Mouse (Mus musculus): ENCODE results near the gene Nr6a1. TPM values are rescaled to one million over a fixed set of nuclear protein-coding genes. Genes with fewer than 3 reads are reported as not detected.

Nr6a1 gene
- polyA plus RNA-seq, 1 experiment from 2014 or later: 6.6 TPM

- no peak for DNase-seq (ENCODE audit: low spot score)
- no peak overlapping the region for H3K4me2 ChIP-seq (replicated peaks; ENCODE audit: low read depth, low read length)
- ATAC-seq (ENCODE audit: low FRiP score): no peak
Measured at GRCm38 (mm10) chr2:38943161-38943560, 15.7 kb upstream of the Nr6a1 start.

GRCm38 (mm10) chr2:38941898-38942297 lies 14.4 kb upstream of the Nr6a1 start:
- H3K4me3 ChIP-seq (ENCODE audit: low read depth, low read length): no peak overlapping the region
- no peaks in the 10 kb centered on the region for H3K36me3 ChIP-seq (ENCODE audit: control insufficient read depth, insufficient read depth, low read length)
- ATAC-seq (ENCODE audit: low FRiP score): no peak
- H3K27ac ChIP-seq (ENCODE audit: low read depth, low read length): no peak overlapping the region
- WGBS: 93% methylated on average over 2 of the region's 2 CpGs
- no peak overlapping the region for H3K9ac ChIP-seq (ENCODE audit: low read depth, low read length)
- no peak overlapping the region for H3K4me2 ChIP-seq (replicated peaks; ENCODE audit: low read depth, low read length)
- H3K27me3 ChIP-seq (ENCODE audit: control insufficient read depth, insufficient read depth, low read length): no peaks in the 10 kb centered on the region
- DNase-seq (ENCODE audit: low spot score): no peak
- no peaks in the 10 kb centered on the region for H3K9me3 ChIP-seq (ENCODE audit: control insufficient read depth, low read length)
- H3K4me1 ChIP-seq (replicated peaks; ENCODE audit: control insufficient read depth, insufficient read depth, low read length): no peaks in the 10 kb centered on the region

More at GRCm38 (mm10) chr2:38943161-38943560, 15.7 kb upstream of the Nr6a1 start:
- WGBS: 88% methylated on average over 5 of the region's 5 CpGs
- H3K9me3 ChIP-seq (ENCODE audit: control insufficient read depth, low read length): no peaks in the 10 kb centered on the region
- no peak overlapping the region for H3K27ac ChIP-seq (ENCODE audit: low read depth, low read length)
- no peaks in the 10 kb centered on the region for H3K4me1 ChIP-seq (replicated peaks; ENCODE audit: control insufficient read depth, insufficient read depth, low read length)
- no peak overlapping the region for H3K9ac ChIP-seq (ENCODE audit: low read depth, low read length)
- no peaks in the 10 kb centered on the region for H3K27me3 ChIP-seq (ENCODE audit: control insufficient read depth, insufficient read depth, low read length)
- H3K36me3 ChIP-seq (ENCODE audit: control insufficient read depth, insufficient read depth, low read length): no peaks in the 10 kb centered on the region
- H3K4me3 ChIP-seq (ENCODE audit: low read depth, low read length): no peak overlapping the region

GRCm38 (mm10) chr2:38941426-38941825 lies 13.9 kb upstream of the Nr6a1 start:
- WGBS: 84% methylated on average over 14 of the region's 14 CpGs
- Histone ChIP-seq H3K9ac (ENCODE audit: low read depth, low read length) (no peak overlapping the region), H3K36me3 (ENCODE audit: control insufficient read depth, insufficient read depth, low read length) (no peaks in the 10 kb centered on the region), H3K27ac (ENCODE audit: low read depth, low read length) (no peak overlapping the region), H3K4me2 (replicated peaks; ENCODE audit: low read depth, low read length) (no peak overlapping the region), H3K4me1 (replicated peaks; ENCODE audit: control insufficient read depth, insufficient read depth, low read length) (no peaks in the 10 kb centered on the region), H3K27me3 (ENCODE audit: control insufficient read depth, insufficient read depth, low read length) (no peaks in the 10 kb centered on the region), H3K9me3 (ENCODE audit: control insufficient read depth, low read length) (no peaks in the 10 kb centered on the region), H3K4me3 (ENCODE audit: low read depth, low read length) (no peak overlapping the region)
- DNase-seq (ENCODE audit: low spot score): no peak
- ATAC-seq (ENCODE audit: low FRiP score): no peak

DNA sequence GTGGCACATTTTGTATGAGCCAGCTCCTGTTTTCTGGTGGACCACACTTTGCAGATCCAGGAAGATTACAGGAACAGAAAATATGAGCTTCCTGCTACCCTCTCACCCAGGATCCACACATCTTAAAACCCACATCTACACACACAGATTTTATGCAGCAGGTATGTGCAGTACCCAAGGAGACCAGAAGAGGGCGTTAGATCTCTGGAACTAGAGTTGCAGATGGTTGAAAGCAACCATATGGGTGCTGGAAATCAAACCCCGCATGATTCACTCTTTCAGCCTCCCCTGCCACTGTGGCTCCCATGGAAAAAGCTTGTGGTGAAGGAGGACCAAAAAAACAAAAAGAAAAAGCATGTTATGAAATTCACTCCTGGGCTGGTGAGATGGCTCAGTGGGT lies 11.6 kb upstream of the Nr6a1 start:
- H3K4me2 ChIP-seq (replicated peaks; ENCODE audit: low read depth, low read length): no peak overlapping the region
- DNase-seq (ENCODE audit: low spot score) (no peak), ATAC-seq (ENCODE audit: low FRiP score) (no peak)
- H3K4me1 ChIP-seq (replicated peaks; ENCODE audit: control insufficient read depth, insufficient read depth, low read length): peaks cover 2% of the 10 kb centered on the region; the same call in 1 of the 2 replicates
- H3K36me3 ChIP-seq (ENCODE audit: control insufficient read depth, insufficient read depth, low read length): no peaks in the 10 kb centered on the region
- no peaks in the 10 kb centered on the region for H3K27me3 ChIP-seq (ENCODE audit: control insufficient read depth, insufficient read depth, low read length)
- no peaks in the 10 kb centered on the region for H3K9me3 ChIP-seq (ENCODE audit: control insufficient read depth, low read length)
- H3K9ac ChIP-seq (ENCODE audit: low read depth, low read length): no peak overlapping the region
- H3K27ac ChIP-seq (ENCODE audit: low read depth, low read length): no peak overlapping the region
- H3K4me3 ChIP-seq (ENCODE audit: low read depth, low read length): no peak overlapping the region
- WGBS: 70% methylated on average over 2 of the region's 2 CpGs

DNA sequence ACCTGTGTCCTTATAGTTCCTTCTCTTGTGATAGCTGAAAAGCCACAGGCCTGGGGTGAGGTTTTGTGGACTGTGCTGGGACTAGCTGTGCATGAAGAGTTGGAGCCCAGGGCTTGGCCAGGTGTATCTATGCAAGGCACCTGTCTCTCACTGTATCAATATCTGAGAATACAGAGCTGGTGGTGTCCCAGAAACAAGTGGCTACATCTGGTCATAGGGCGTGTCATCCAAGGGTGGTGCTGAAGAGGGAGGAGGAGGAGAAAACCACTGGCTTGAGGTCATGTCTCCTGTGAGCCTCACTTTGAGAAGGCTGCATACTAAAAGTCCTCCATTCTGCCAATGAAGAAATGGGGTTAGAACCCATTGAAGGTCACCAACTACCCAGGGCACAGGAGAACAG lies 10.5 kb upstream of the Nr6a1 start:
- no peak for ATAC-seq (ENCODE audit: low FRiP score)
- no peaks in the 10 kb centered on the region for H3K27me3 ChIP-seq (ENCODE audit: control insufficient read depth, insufficient read depth, low read length)
- H3K4me2 ChIP-seq (replicated peaks; ENCODE audit: low read depth, low read length): no peak overlapping the region
- H3K27ac ChIP-seq (ENCODE audit: low read depth, low read length): no peak overlapping the region
- no peaks in the 10 kb centered on the region for H3K36me3 ChIP-seq (ENCODE audit: control insufficient read depth, insufficient read depth, low read length)
- 100% methylated on average over 1 of the region's 1 CpGs for WGBS
- no peak overlapping the region for H3K4me3 ChIP-seq (ENCODE audit: low read depth, low read length)
- H3K9ac ChIP-seq (ENCODE audit: low read depth, low read length): no peak overlapping the region
- no peak for DNase-seq (ENCODE audit: low spot score)
- H3K4me1 ChIP-seq (replicated peaks; ENCODE audit: control insufficient read depth, insufficient read depth, low read length): peaks cover 2% of the 10 kb centered on the region; the same call in 1 of the 2 replicates
- no peaks in the 10 kb centered on the region for H3K9me3 ChIP-seq (ENCODE audit: control insufficient read depth, low read length)

DNA sequence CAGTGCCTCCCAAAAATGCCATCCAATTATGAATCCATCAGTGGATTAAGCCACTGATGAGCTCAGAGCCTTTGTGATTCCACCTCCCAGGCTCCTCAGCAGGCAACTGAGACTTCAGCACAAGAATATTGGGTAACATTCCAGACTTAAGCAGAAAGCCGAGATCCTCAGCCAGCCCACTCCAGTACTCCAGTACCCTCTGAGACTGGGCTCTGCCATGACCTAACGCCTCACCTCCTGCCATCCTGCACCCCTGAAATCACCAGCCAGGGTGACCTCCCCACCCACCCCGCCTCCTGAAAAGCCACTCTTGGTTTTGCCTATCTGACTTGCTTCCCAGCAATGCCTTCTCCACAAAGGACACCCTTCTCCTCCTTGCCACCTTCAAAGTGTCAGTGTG lies 9.9 kb upstream of the Nr6a1 start:
- H3K36me3 ChIP-seq (ENCODE audit: control insufficient read depth, insufficient read depth, low read length): no peaks in the 10 kb centered on the region
- 75% methylated on average over 3 of the region's 3 CpGs for WGBS
- H3K9ac ChIP-seq (ENCODE audit: low read depth, low read length): no peak overlapping the region
- H3K4me2 ChIP-seq (replicated peaks; ENCODE audit: low read depth, low read length): no peak overlapping the region
- H3K9me3 ChIP-seq (ENCODE audit: control insufficient read depth, low read length): no peaks in the 10 kb centered on the region
- H3K4me3 ChIP-seq (ENCODE audit: low read depth, low read length): no peak overlapping the region
- H3K4me1 ChIP-seq (replicated peaks; ENCODE audit: control insufficient read depth, insufficient read depth, low read length): peaks cover 2% of the 10 kb centered on the region; the same call in 1 of the 2 replicates
- H3K27ac ChIP-seq (ENCODE audit: low read depth, low read length): no peak overlapping the region
- ATAC-seq (ENCODE audit: low FRiP score) (no peak), DNase-seq (ENCODE audit: low spot score) (no peak)
- H3K27me3 ChIP-seq (ENCODE audit: control insufficient read depth, insufficient read depth, low read length): no peaks in the 10 kb centered on the region

DNA sequence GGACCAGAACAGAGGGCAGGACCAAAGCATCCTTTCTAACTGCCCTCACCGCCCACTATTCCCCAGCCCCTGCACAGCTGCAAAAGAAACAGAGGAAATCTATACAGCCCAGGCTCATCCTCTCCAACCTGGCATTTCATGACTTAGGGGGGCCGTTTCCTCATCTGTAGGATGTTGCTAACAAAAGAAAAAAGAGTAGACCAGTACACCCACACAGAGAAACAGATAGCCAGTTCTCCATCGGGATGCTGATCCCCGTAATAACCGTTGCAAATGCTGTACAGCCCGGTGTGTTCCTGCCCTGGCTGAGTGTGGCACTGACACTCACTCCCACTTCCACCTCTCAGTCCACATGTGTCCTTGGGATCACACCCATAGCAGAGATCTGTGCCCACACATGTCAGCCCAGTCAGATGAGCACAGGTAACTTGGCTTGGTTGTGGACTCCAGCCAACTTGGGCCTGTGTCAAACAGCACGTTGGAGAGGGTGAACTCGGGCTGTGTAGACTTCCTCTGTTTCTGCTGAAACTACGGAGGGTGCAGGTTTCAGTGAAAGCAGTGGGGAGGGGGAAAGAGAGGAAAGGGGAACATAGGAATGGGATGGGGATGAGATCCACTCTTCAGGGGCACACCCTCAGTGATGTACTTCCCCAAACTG lies 9.4 kb upstream of the Nr6a1 start:
- WGBS: 80% methylated on average over 9 of the region's 9 CpGs
- no peak for DNase-seq (ENCODE audit: low spot score)
- Histone ChIP-seq H3K36me3 (ENCODE audit: control insufficient read depth, insufficient read depth, low read length) (no peaks in the 10 kb centered on the region), H3K27ac (ENCODE audit: low read depth, low read length) (no peak overlapping the region), H3K4me3 (ENCODE audit: low read depth, low read length) (no peak overlapping the region), H3K9me3 (ENCODE audit: control insufficient read depth, low read length) (no peaks in the 10 kb centered on the region), H3K27me3 (ENCODE audit: control insufficient read depth, insufficient read depth, low read length) (no peaks in the 10 kb centered on the region), H3K4me1 (replicated peaks; ENCODE audit: control insufficient read depth, insufficient read depth, low read length) (peaks cover 2% of the 10 kb centered on the region; the same call in 1 of the 2 replicates), H3K4me2 (replicated peaks; ENCODE audit: low read depth, low read length) (no peak overlapping the region), H3K9ac (ENCODE audit: low read depth, low read length) (no peak overlapping the region)
- no peak for ATAC-seq (ENCODE audit: low FRiP score)

GRCm38 (mm10) chr2:38934936-38935335 lies 7.4 kb upstream of the Nr6a1 start:
- Histone ChIP-seq H3K9ac (ENCODE audit: low read depth, low read length) (no peak overlapping the region), H3K9me3 (ENCODE audit: control insufficient read depth, low read length) (no peaks in the 10 kb centered on the region), H3K27ac (ENCODE audit: low read depth, low read length) (no peak overlapping the region), H3K4me3 (ENCODE audit: low read depth, low read length) (no peak overlapping the region), H3K4me1 (replicated peaks; ENCODE audit: control insufficient read depth, insufficient read depth, low read length) (peaks cover 2% of the 10 kb centered on the region; the same call in 1 of the 2 replicates), H3K4me2 (replicated peaks; ENCODE audit: low read depth, low read length) (no peak overlapping the region), H3K27me3 (ENCODE audit: control insufficient read depth, insufficient read depth, low read length) (no peaks in the 10 kb centered on the region), H3K36me3 (ENCODE audit: control insufficient read depth, insufficient read depth, low read length) (no peaks in the 10 kb centered on the region)
- DNase-seq (ENCODE audit: low spot score) (no peak), ATAC-seq (ENCODE audit: low FRiP score) (no peak)
- WGBS: 44% methylated on average over 5 of the region's 5 CpGs

DNA sequence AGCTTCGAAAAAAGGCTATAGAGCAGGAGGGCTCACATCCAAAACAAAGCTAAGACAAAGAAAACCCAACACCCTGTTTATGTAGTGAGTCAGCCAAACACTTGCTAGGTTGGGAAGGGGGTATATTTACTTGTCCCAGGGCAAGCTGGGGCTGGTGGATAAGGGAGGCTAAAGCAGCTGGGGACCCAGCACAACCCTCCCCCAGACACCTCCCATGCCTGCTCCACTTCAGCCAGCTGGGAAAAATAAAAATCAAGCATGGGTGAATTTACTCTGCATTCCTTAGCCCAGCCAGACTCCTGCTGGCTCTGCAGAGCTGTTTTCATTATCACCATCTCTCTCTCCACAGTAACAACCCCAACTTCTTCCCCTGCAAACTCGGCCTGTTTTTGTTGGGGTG lies 6.4 kb upstream of the Nr6a1 start:
- no peak overlapping the region for H3K9ac ChIP-seq (ENCODE audit: low read depth, low read length)
- no peak overlapping the region for H3K4me2 ChIP-seq (replicated peaks; ENCODE audit: low read depth, low read length)
- no peak overlapping the region for H3K4me3 ChIP-seq (ENCODE audit: low read depth, low read length)
- no peak overlapping the region for H3K27ac ChIP-seq (ENCODE audit: low read depth, low read length)
- H3K36me3 ChIP-seq (ENCODE audit: control insufficient read depth, insufficient read depth, low read length): no peaks in the 10 kb centered on the region
- no peak for DNase-seq (ENCODE audit: low spot score)
- no peaks in the 10 kb centered on the region for H3K9me3 ChIP-seq (ENCODE audit: control insufficient read depth, low read length)
- peaks cover 2% of the 10 kb centered on the region; the same call in 1 of the 2 replicates for H3K4me1 ChIP-seq (replicated peaks; ENCODE audit: control insufficient read depth, insufficient read depth, low read length)
- no peaks in the 10 kb centered on the region for H3K27me3 ChIP-seq (ENCODE audit: control insufficient read depth, insufficient read depth, low read length)
- WGBS: 20% methylated on average over 2 of the region's 2 CpGs
- ATAC-seq (ENCODE audit: low FRiP score): no peak

All from hindbrain, embryonic 11.5 days (tissue).